Mouse (Mus musculus) ES-E14 (cell line): ENCODE measurements around the gene Syde2.

Experiments
- ZC3H11A ChIP-seq: IDR thresholded peaks from 2 replicates; pipeline ENCODE4 v1.6.1; 2012; ENCODE audit warnings: low read depth, mild to moderate bottlenecking, inconsistent platforms, low read length, borderline replicate concordance
- ZNF384 ChIP-seq: IDR thresholded peaks from 2 replicates; pipeline ENCODE4 v1.6.1; 2012; ENCODE audit warnings: low read depth, low read length, inconsistent platforms

DNA sequence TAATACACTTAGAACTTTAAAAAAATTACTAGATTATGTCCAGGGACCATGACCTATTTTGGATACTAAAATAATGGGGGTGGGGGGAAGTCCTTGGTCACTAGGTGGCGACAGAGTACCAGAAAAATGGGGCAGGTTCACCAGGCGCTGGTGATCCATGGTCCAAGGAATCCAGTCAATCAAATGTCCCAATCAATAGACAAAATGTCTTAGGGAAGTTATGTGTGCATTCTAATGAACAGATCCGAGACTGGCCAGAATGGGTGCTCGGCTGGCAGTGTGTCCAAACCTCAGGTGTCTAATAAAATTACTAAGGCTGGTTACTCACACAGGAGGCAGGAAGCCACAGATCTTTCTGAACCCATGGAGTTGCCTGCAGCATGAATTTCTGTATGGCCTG is 70.6 kb downstream of the Syde2 start:
- TF ChIP-seq ZNF384 (no peak), ZC3H11A (peak; percentile 35; the same call in 1 of the 2 replicates)
